Mouse (Mus musculus): Measurements from ENCODE around the gene Washc1. TPM values are rescaled to one million over a fixed set of nuclear protein-coding genes. Genes with fewer than 3 reads are reported as not detected.

Washc1 gene
- polyA plus RNA-seq, 1 experiment: 32.3 TPM

GRCm38 (mm10) chr17:66100566-66101379 lies 10.6 kb upstream of the Washc1 start:
- Histone ChIP-seq H3K27me3 (ENCODE audit: control insufficient read depth, insufficient read depth, low read length) (no peaks in the 10 kb centered on the region), H3K4me3 (ENCODE audit: low read depth, low read length) (peak overlapping the region; percentile 97), H3K27ac (ENCODE audit: insufficient read depth, low read depth, low read length) (peak overlapping the region; percentile 92), H3K4me1 (ENCODE audit: control insufficient read depth, insufficient read depth, insufficient read length, low read length) (peaks cover 4% of the 10 kb centered on the region; the same call in 1 of the 2 replicates), H3K36me3 (ENCODE audit: control insufficient read depth, insufficient read depth, low read length) (no peaks in the 10 kb centered on the region)
- TF ChIP-seq POLR2A (IDR thresholded peaks at IDR 0.05; ENCODE audit: low read depth, low read length): no peak
- TF ChIP-seq CTCF (IDR thresholded peaks at IDR 0.05; ENCODE audit: extremely low read depth, insufficient read length, insufficient replicate concordance, low read depth, low read length): no peak
- WGBS: under 1% methylated on average over 41 of the region's 41 CpGs

- TF ChIP-seq POLR2A (IDR thresholded peaks at IDR 0.05; ENCODE audit: low read depth, low read length): peak; percentile 95
- TF ChIP-seq CTCF (IDR thresholded peaks at IDR 0.05; ENCODE audit: extremely low read depth, insufficient read length, insufficient replicate concordance, low read depth, low read length): peak; percentile 87; the same call in 1 of the 2 replicates
- Histone ChIP-seq H3K27me3 (ENCODE audit: control insufficient read depth, insufficient read depth, low read length) (no peaks in the 10 kb centered on the region), H3K27ac (ENCODE audit: insufficient read depth, low read depth, low read length) (peak within 1 kb of the TSS; percentile 92), H3K4me1 (ENCODE audit: control insufficient read depth, insufficient read depth, insufficient read length, low read length) (peaks cover 4% of the 10 kb centered on the region; the same call in 1 of the 2 replicates), H3K4me3 (ENCODE audit: low read depth, low read length) (peak within 1 kb of the TSS; percentile 97), H3K36me3 (ENCODE audit: control insufficient read depth, insufficient read depth, low read length) (no peaks in the 10 kb centered on the region)
- under 1% methylated on average over 67 of the region's 67 CpGs for WGBS
Observed at GRCm38 (mm10) chr17:66101380-66102330, 9.7 kb upstream of the Washc1 start, which contains the start of gene Ndufv2. Gene Ndufv2, minus strand, starts transcription at chr17:66101559.

GRCm38 (mm10) chr17:66104076-66104475 lies 7.3 kb upstream of the Washc1 start:
- Histone ChIP-seq H3K4me3 (ENCODE audit: low read depth, low read length) (no peak overlapping the region), H3K36me3 (ENCODE audit: control insufficient read depth, insufficient read depth, low read length) (no peaks in the 10 kb centered on the region), H3K4me1 (ENCODE audit: control insufficient read depth, insufficient read depth, insufficient read length, low read length) (peaks cover 4% of the 10 kb centered on the region; the same call in 1 of the 2 replicates), H3K27me3 (ENCODE audit: control insufficient read depth, insufficient read depth, low read length) (no peaks in the 10 kb centered on the region), H3K27ac (ENCODE audit: insufficient read depth, low read depth, low read length) (no peak overlapping the region)
- WGBS: 83% methylated on average over 7 of the region's 7 CpGs
- TF ChIP-seq CTCF (IDR thresholded peaks at IDR 0.05; ENCODE audit: extremely low read depth, insufficient read length, insufficient replicate concordance, low read depth, low read length): no peak

GRCm38 (mm10) chr17:66106601-66107267 lies 4.6 kb upstream of the Washc1 start:
- WGBS: 51% methylated on average over 10 of the region's 10 CpGs
- no peaks in the 10 kb centered on the region for H3K36me3 ChIP-seq (ENCODE audit: control insufficient read depth, insufficient read depth, low read length)
- no peaks in the 10 kb centered on the region for H3K27me3 ChIP-seq (ENCODE audit: control insufficient read depth, insufficient read depth, low read length)
- H3K4me3 ChIP-seq (ENCODE audit: low read depth, low read length): no peak overlapping the region
- H3K27ac ChIP-seq (ENCODE audit: insufficient read depth, low read depth, low read length): no peak overlapping the region
- TF ChIP-seq POLR2A (IDR thresholded peaks at IDR 0.05; ENCODE audit: low read depth, low read length) (no peak), CTCF (IDR thresholded peaks at IDR 0.05; ENCODE audit: extremely low read depth, insufficient read length, insufficient replicate concordance, low read depth, low read length) (peak; percentile 85; the same call in 1 of the 2 replicates)
- H3K4me1 ChIP-seq (ENCODE audit: control insufficient read depth, insufficient read depth, insufficient read length, low read length): peaks cover 5% of the 10 kb centered on the region; the same call in 1 of the 2 replicates

- H3K27ac ChIP-seq (ENCODE audit: insufficient read depth, low read depth, low read length): no peak overlapping the region
- WGBS: 70% methylated on average over 8 of the region's 8 CpGs
- H3K4me3 ChIP-seq (ENCODE audit: low read depth, low read length): no peak overlapping the region
- H3K36me3 ChIP-seq (ENCODE audit: control insufficient read depth, insufficient read depth, low read length): no peaks in the 10 kb centered on the region
- H3K4me1 ChIP-seq (ENCODE audit: control insufficient read depth, insufficient read depth, insufficient read length, low read length): peaks cover 5% of the 10 kb centered on the region; the same call in 1 of the 2 replicates
- TF ChIP-seq POLR2A (IDR thresholded peaks at IDR 0.05; ENCODE audit: low read depth, low read length) (no peak), CTCF (IDR thresholded peaks at IDR 0.05; ENCODE audit: extremely low read depth, insufficient read length, insufficient replicate concordance, low read depth, low read length) (no peak)
- no peaks in the 10 kb centered on the region for H3K27me3 ChIP-seq (ENCODE audit: control insufficient read depth, insufficient read depth, low read length)
Observed at GRCm38 (mm10) chr17:66107466-66107865, 3.9 kb upstream of the Washc1 start.

- Histone ChIP-seq H3K36me3 (ENCODE audit: control insufficient read depth, insufficient read depth, low read length) (no peaks in the 10 kb centered on the region), H3K27ac (ENCODE audit: insufficient read depth, low read depth, low read length) (no peak overlapping the region), H3K27me3 (ENCODE audit: control insufficient read depth, insufficient read depth, low read length) (no peaks in the 10 kb centered on the region), H3K4me1 (ENCODE audit: control insufficient read depth, insufficient read depth, insufficient read length, low read length) (peaks cover 5% of the 10 kb centered on the region; the same call in 1 of the 2 replicates), H3K4me3 (ENCODE audit: low read depth, low read length) (no peak overlapping the region)
- 88% methylated on average over 4 of the region's 4 CpGs for WGBS
- TF ChIP-seq POLR2A (IDR thresholded peaks at IDR 0.05; ENCODE audit: low read depth, low read length) (no peak), CTCF (IDR thresholded peaks at IDR 0.05; ENCODE audit: extremely low read depth, insufficient read length, insufficient replicate concordance, low read depth, low read length) (no peak)
Observed at GRCm38 (mm10) chr17:66108198-66108597, 3.1 kb upstream of the Washc1 start.

Data from small intestine, adult 2 months (tissue).